Mouse (Mus musculus) MEL (cell line): ENCODE data around the gene Ess2. TPM values are rescaled to one million over a fixed set of nuclear protein-coding genes. Genes with fewer than 3 reads are reported as not detected.

Experiments used
- DNase-seq: peaks from one replicate; pipeline ENCODE4 v3.0.0; 2011; ENCODE audit warnings: low read depth, low spot score
- H3K27ac ChIP-seq: 2 replicates; pipeline ENCODE4 v1.5.1; 2012; ENCODE audit warnings: low read depth, mild to moderate bottlenecking, control low read depth, low read length, moderate library complexity; ENCODE audit not compliant: control insufficient read depth
- H3K27me3 ChIP-seq, 2 experiments: fragments of 150-350 bp in 1 of 2; sonication (generic) in 1 of 2; 2 replicates each; pipeline ENCODE4 v1.6.1; 2012; ENCODE audit warnings: low read length in 2 of 2, mild to moderate bottlenecking in 2 of 2, improper control_type of control experiment in 1 of 2, moderate library complexity in 1 of 2; ENCODE audit not compliant: insufficient read depth in 2 of 2, control insufficient read depth in 1 of 2
- H3K36me3 ChIP-seq, 2 experiments: 2 replicates each; pipeline ENCODE4 v1.6.1; 2012 to 2014; ENCODE audit warnings: low read length in 2 of 2, improper control_type of control experiment in 1 of 2, inconsistent platforms in 1 of 2, mild to moderate bottlenecking in 1 of 2; ENCODE audit not compliant: insufficient read depth in 2 of 2, control insufficient read depth in 1 of 2
- H3K4me1 ChIP-seq, 2 experiments: fragments of 150-350 bp in 1 of 2; sonication (generic) in 1 of 2; 2 replicates each; pipeline ENCODE4 v1.6.1; 2012; ENCODE audit warnings: low read length in 2 of 2, improper control_type of control experiment in 1 of 2, mild to moderate bottlenecking in 1 of 2; ENCODE audit not compliant: insufficient read depth in 2 of 2, control insufficient read depth in 1 of 2
- H3K4me3 ChIP-seq, 2 experiments: fragments of 150-350 bp in 1 of 2; sonication (generic) in 1 of 2; 2 replicates each; pipeline ENCODE4 v1.5.1; 2012; ENCODE audit warnings: low read depth in 2 of 2, low read length in 2 of 2, mild to moderate bottlenecking in 2 of 2, moderate library complexity in 2 of 2, control low read depth in 1 of 2, improper control_type of control experiment in 1 of 2; ENCODE audit not compliant: control insufficient read depth in 1 of 2, insufficient read depth in 1 of 2
- H3K79me2 ChIP-seq: 2 replicates; pipeline ENCODE4 v1.6.1; 2012; ENCODE audit warnings: mild to moderate bottlenecking, low read length, moderate library complexity; ENCODE audit not compliant: control insufficient read depth, poor library complexity, insufficient read depth
- H3K9ac ChIP-seq: 2 replicates; pipeline ENCODE4 v1.6.1; 2012; ENCODE audit warnings: low read depth, mild to moderate bottlenecking, control low read depth, low read length, moderate library complexity; ENCODE audit not compliant: control insufficient read depth, poor library complexity, severe bottlenecking
- H3K9me3 ChIP-seq: fragments of 150-350 bp; sonication (generic); replicated peaks from 2 replicates; pipeline ENCODE4 v1.6.1; 2012; ENCODE audit warnings: mild to moderate bottlenecking, low read length, improper control_type of control experiment, moderate library complexity; ENCODE audit not compliant: insufficient read depth
- BHLHE40 ChIP-seq: IDR thresholded peaks from 2 replicates; pipeline ENCODE4 v1.6.1; 2012; ENCODE audit warnings: low read depth, mild to moderate bottlenecking, inconsistent platforms, low read length, improper control_type of control experiment, borderline replicate concordance
- CHD1 ChIP-seq: IDR thresholded peaks from 2 replicates; pipeline ENCODE4 v1.6.1; 2012; ENCODE audit warnings: low read depth, mild to moderate bottlenecking, inconsistent platforms, low read length, improper control_type of control experiment
- CHD2 ChIP-seq: IDR thresholded peaks from 2 replicates; pipeline ENCODE4 v1.6.1; 2011; ENCODE audit warnings: low read length, improper control_type of control experiment
- CTCF ChIP-seq, 3 experiments: IDR thresholded peaks in 2 of 3; conservative IDR thresholded peaks in 1 of 3; 2 replicates each; pipeline ENCODE4 v1.5.1; 2011 to 2012; ENCODE audit warnings: low read length in 3 of 3, low read depth in 2 of 3, mild to moderate bottlenecking in 2 of 3, improper control_type of control experiment in 1 of 3, inconsistent platforms in 1 of 3, mixed read lengths in 1 of 3, moderate library complexity in 1 of 3; ENCODE audit not compliant: control insufficient read depth in 1 of 3, insufficient read depth in 1 of 3, poor library complexity in 1 of 3, severe bottlenecking in 1 of 3
- E2F4 ChIP-seq: IDR thresholded peaks from 2 replicates; pipeline ENCODE4 v1.6.1; 2011; ENCODE audit warnings: low read depth, low read length, improper control_type of control experiment, borderline replicate concordance
- ELF1 ChIP-seq: IDR thresholded peaks from 2 replicates; pipeline ENCODE4 v1.6.1; 2014; ENCODE audit warnings: low read depth, mild to moderate bottlenecking, inconsistent platforms, low read length, improper control_type of control experiment, moderate library complexity
- EP300 ChIP-seq, 2 experiments: IDR thresholded peaks; 2 replicates each; pipeline ENCODE4 v1.6.1; 2011; ENCODE audit warnings: improper control_type of control experiment in 2 of 2, low read length in 2 of 2, low read depth in 1 of 2, mild to moderate bottlenecking in 1 of 2
- ETS1 ChIP-seq: IDR thresholded peaks from 2 replicates; pipeline ENCODE4 v1.6.1; 2012; ENCODE audit warnings: low read depth, mild to moderate bottlenecking, inconsistent platforms, low read length, improper control_type of control experiment, moderate library complexity
- GATA1 ChIP-seq: IDR thresholded peaks from 2 replicates; pipeline ENCODE4 v1.6.1; 2011; ENCODE audit warnings: low read depth, low read length, improper control_type of control experiment
- HCFC1 ChIP-seq: IDR thresholded peaks from 2 replicates; pipeline ENCODE4 v1.6.1; 2012; ENCODE audit warnings: low read depth, mild to moderate bottlenecking, inconsistent platforms, low read length, improper control_type of control experiment, moderate library complexity
- JUND ChIP-seq: IDR thresholded peaks from 2 replicates; pipeline ENCODE4 v1.6.1; 2011; ENCODE audit warnings: low read depth, mild to moderate bottlenecking, improper control_type of control experiment, low read length
- KAT2A ChIP-seq: conservative IDR thresholded peaks from 2 replicates; pipeline ENCODE4 v1.6.1; 2012; ENCODE audit warnings: low read depth, low read length, improper control_type of control experiment, inconsistent platforms
- MAFK ChIP-seq: IDR thresholded peaks from 2 replicates; pipeline ENCODE4 v1.6.1; 2011; ENCODE audit warnings: low read depth, mild to moderate bottlenecking, low read length, improper control_type of control experiment, borderline replicate concordance
- MAX ChIP-seq: IDR thresholded peaks from 2 replicates; pipeline ENCODE4 v1.6.1; 2011; ENCODE audit warnings: low read length, improper control_type of control experiment
- MXI1 ChIP-seq: IDR thresholded peaks from 2 replicates; pipeline ENCODE4 v1.6.1; 2011; ENCODE audit warnings: mild to moderate bottlenecking, low read depth, low read length, improper control_type of control experiment
- MYB ChIP-seq: IDR thresholded peaks from 2 replicates; pipeline ENCODE4 v1.6.1; 2011; ENCODE audit warnings: mild to moderate bottlenecking, low read depth, low read length, improper control_type of control experiment
- MYC ChIP-seq: IDR thresholded peaks from 2 replicates; pipeline ENCODE4 v1.6.1; 2011; ENCODE audit warnings: low read depth, mild to moderate bottlenecking, low read length, improper control_type of control experiment, moderate library complexity
- NELFE ChIP-seq: IDR thresholded peaks from 2 replicates; pipeline ENCODE4 v1.6.1; 2011; ENCODE audit warnings: low read depth, low read length, improper control_type of control experiment
- NRF1 ChIP-seq: IDR thresholded peaks from 2 replicates; pipeline ENCODE4 v1.6.1; 2014; ENCODE audit warnings: low read depth, mild to moderate bottlenecking, inconsistent platforms, low read length, improper control_type of control experiment, moderate library complexity; ENCODE audit not compliant: poor library complexity, insufficient read depth, severe bottlenecking
- POLR2A ChIP-seq, 2 experiments: IDR thresholded peaks; 2 replicates each; pipeline ENCODE4 v1.6.1; 2011 to 2012; ENCODE audit warnings: low read length in 2 of 2, mild to moderate bottlenecking in 2 of 2, control low read depth in 1 of 2, improper control_type of control experiment in 1 of 2, low read depth in 1 of 2, moderate library complexity in 1 of 2; ENCODE audit not compliant: control insufficient read depth in 1 of 2, insufficient read depth in 1 of 2, poor library complexity in 1 of 2
- POLR2AphosphoS2 ChIP-seq: IDR thresholded peaks from 2 replicates; pipeline ENCODE4 v1.6.1; 2011; ENCODE audit warnings: low read length, improper control_type of control experiment
- POLR2AphosphoS5 ChIP-seq: IDR thresholded peaks from 2 replicates; pipeline ENCODE4 v1.6.1; 2012; ENCODE audit warnings: low read depth, borderline replicate concordance, mild to moderate bottlenecking, inconsistent platforms, low read length, moderate library complexity, mixed read lengths
- RAD21 ChIP-seq: IDR thresholded peaks from 2 replicates; pipeline ENCODE4 v1.6.1; 2011; ENCODE audit warnings: mild to moderate bottlenecking, low read depth, low read length, improper control_type of control experiment
- SIN3A ChIP-seq: IDR thresholded peaks from 2 replicates; pipeline ENCODE4 v1.6.1; 2012; ENCODE audit warnings: low read length, improper control_type of control experiment, inconsistent platforms
- TAL1 ChIP-seq: IDR thresholded peaks from 2 replicates; pipeline ENCODE4 v1.6.1; 2012; ENCODE audit warnings: mild to moderate bottlenecking, inconsistent platforms, low read length, moderate library complexity, mixed read lengths
- TBP ChIP-seq: IDR thresholded peaks from 2 replicates; pipeline ENCODE4 v1.8.0; 2011; ENCODE audit warnings: low read depth, low read length, improper control_type of control experiment
- TCF12 ChIP-seq: IDR thresholded peaks from 2 replicates; pipeline ENCODE4 v1.6.1; 2014; ENCODE audit warnings: low read depth, mild to moderate bottlenecking, inconsistent platforms, low read length, improper control_type of control experiment, moderate library complexity
- UBTF ChIP-seq: IDR thresholded peaks from 2 replicates; pipeline ENCODE4 v1.6.1; 2012; ENCODE audit warnings: low read depth, mild to moderate bottlenecking, inconsistent platforms, low read length, improper control_type of control experiment, moderate library complexity, borderline replicate concordance; ENCODE audit not compliant: insufficient read depth
- USF1 ChIP-seq: IDR thresholded peaks from 2 replicates; pipeline ENCODE4 v1.6.1; 2014; ENCODE audit warnings: low read depth, mild to moderate bottlenecking, inconsistent platforms, low read length, improper control_type of control experiment, moderate library complexity
- USF2 ChIP-seq, 2 experiments: IDR thresholded peaks; 2 replicates each; pipeline ENCODE4 v1.6.1; 2011 to 2012; ENCODE audit warnings: improper control_type of control experiment in 2 of 2, low read length in 2 of 2, borderline replicate concordance in 1 of 2, inconsistent platforms in 1 of 2, low read depth in 1 of 2, mild to moderate bottlenecking in 1 of 2; ENCODE audit not compliant: insufficient read depth in 1 of 2
- ZC3H11A ChIP-seq: IDR thresholded peaks from 2 replicates; pipeline ENCODE4 v1.6.1; 2012; ENCODE audit warnings: low read depth, mild to moderate bottlenecking, inconsistent platforms, low read length, improper control_type of control experiment
- ZKSCAN1 ChIP-seq: IDR thresholded peaks from 2 replicates; pipeline ENCODE4 v1.6.1; 2012; ENCODE audit warnings: low read depth, mild to moderate bottlenecking, inconsistent platforms, low read length, improper control_type of control experiment, moderate library complexity
- ZMIZ1 ChIP-seq: IDR thresholded peaks from 2 replicates; pipeline ENCODE4 v1.6.1; 2012; ENCODE audit warnings: low read depth, mild to moderate bottlenecking, inconsistent platforms, low read length, improper control_type of control experiment, moderate library complexity
- polyA plus RNA-seq, 2 experiments: library from polyadenylated mRNA; stranded (reverse) in 1 of 2; unstranded in 1 of 2; fragments of >175 nt in 1 of 2; fragments of >200 nt in 1 of 2; gene quantifications; 2 replicates each; pipeline versions ENCODE4 v1.2.1 to v1.2.4; 2012; ENCODE audit warnings: low replicate concordance in 2 of 2, low read depth in 1 of 2; ENCODE audit not compliant: insufficient read length in 2 of 2, insufficient read depth in 1 of 2, missing spikeins in 1 of 2
- total RNA-seq: library from RNA; depleted of rRNA; stranded (reverse); fragments of 300-350 nt; gene quantifications from 2 replicates; pipeline ENCODE4 v1.2.3, GENCODE M21; 2012

The Ess2 gene
- total and polyA plus RNA-seq, 3 experiments = 21.7 to 26.8 TPM; not detected in 1

DNA sequence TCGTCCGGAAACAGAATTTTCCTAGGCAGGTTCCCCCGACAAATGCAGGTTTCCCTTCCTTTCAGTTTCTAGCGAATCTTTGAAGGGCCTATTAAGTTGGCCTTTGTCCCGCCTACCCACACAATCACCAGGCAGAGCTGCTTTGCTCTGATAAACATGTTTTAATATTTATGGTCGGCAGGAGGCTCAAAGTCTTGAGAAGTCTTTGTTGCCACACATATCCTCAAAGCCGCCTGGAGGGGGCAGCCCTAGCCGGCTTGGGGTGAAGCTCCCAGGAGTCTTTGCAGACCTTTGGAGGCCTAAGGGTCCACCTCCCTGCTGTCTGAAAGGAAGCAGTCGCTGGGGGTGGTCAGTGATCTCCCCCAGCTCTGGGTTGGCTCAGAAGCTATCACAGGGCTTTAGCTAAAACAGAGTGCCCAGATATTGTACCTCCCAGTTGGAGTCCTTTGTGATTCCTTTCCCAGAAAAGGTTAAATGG, 17.5 kb upstream of the Ess2 start (continued):
- no peak for TF ChIP-seq USF2 (IDR thresholded peaks at IDR 0.05; ENCODE audit: borderline replicate concordance in 1 of 2, insufficient read depth in 1 of 2, low read depth in 1 of 2, low read length in 2 of 2)
- peak; percentile 37; the same call in 1 of the 2 replicates for TF ChIP-seq ETS1
- no peak for TF ChIP-seq UBTF
- TF ChIP-seq KAT2A = no peak
- peak; percentile 74 for TF ChIP-seq TAL1
- TF ChIP-seq NRF1 = no peak
- no peak for TF ChIP-seq BHLHE40
- TF ChIP-seq TBP = peak; percentile 69; the same call in 1 of the 2 replicates
- TF ChIP-seq ZC3H11A = peak; percentile 26; the same call in 1 of the 2 replicates
- TF ChIP-seq RAD21 = peak; percentile 58
- TF ChIP-seq SIN3A = peak; percentile 71; the same call in 1 of the 2 replicates
- TF ChIP-seq EP300 (IDR thresholded peaks at IDR 0.05; ENCODE audit: low read depth in 1 of 2, low read length in 2 of 2) = peak; percentile 9 to 24; a peak in 1 of 4 replicates
- peak; percentile 17; the same call in 1 of the 2 replicates for TF ChIP-seq MYC
- TF ChIP-seq JUND = no peak
- no peak for TF ChIP-seq MAX
- no peak for TF ChIP-seq CHD1
- peak; percentile 74 for TF ChIP-seq HCFC1
- TF ChIP-seq POLR2AphosphoS2 = no peak
- no peak for TF ChIP-seq MXI1
- no peak for TF ChIP-seq E2F4
- TF ChIP-seq, all 39 proteins: peak for 14

DNA sequence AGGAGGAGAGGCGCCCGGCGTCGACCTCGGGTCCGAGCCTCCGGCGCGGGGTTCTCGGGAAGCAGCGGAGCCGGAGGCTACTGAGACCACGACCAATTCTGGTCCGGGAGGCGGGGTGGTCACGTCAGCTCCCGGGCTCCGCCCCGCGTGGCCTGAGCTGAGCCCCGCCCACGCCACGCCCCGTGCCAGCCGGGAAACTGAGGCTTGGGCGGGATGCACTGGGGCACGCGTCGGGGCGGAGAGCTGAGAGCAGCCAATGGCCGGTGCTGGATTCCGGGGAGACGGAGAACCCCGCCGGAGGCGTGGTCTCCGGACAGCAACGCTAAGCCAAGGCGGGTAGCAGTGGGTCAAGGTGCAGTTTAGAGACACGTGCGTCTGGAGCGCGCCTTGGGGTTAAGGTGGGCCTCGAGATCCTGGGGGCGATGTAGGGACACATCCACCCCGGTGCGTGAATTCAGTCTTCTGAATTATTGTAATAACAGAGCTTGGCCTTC, 17.0 kb upstream of the Ess2 start, which contains the start of gene Slc25a1:
Gene Slc25a1, minus strand, starts transcription at position 133 of the 494 bp plus-strand sequence.
- Histone ChIP-seq H3K4me1 (peaks cover 6 to 20% of the 10 kb centered on the region in 2 experiments), H3K27ac (peak within 1 kb of the TSS; percentile 96), H3K9ac (peak within 1 kb of the TSS; percentile 86), H3K27me3 (no peaks in the 10 kb centered on the region), H3K9me3 (no peaks in the 10 kb centered on the region), H3K4me3 (peak within 1 kb of the TSS; percentile 71 to 80), H3K79me2 (peaks cover 9% of the 10 kb centered on the region), H3K36me3 (peaks cover 0 to 8% of the 10 kb centered on the region in 2 experiments; a peak in 2 of 4 replicates)
- peak; percentile 95 for DNase-seq
- no peak for TF ChIP-seq MYB
- TF ChIP-seq ELF1 = no peak
- TF ChIP-seq ZMIZ1 = peak; percentile 15; the same call in 1 of the 2 replicates
- no peak for TF ChIP-seq GATA1
- TF ChIP-seq EP300 (IDR thresholded peaks at IDR 0.05; ENCODE audit: low read depth in 1 of 2, low read length in 2 of 2) = no peak
- TF ChIP-seq ETS1 = no peak
- TF ChIP-seq MAFK = no peak
- TF ChIP-seq NELFE = peak; percentile 80
- TF ChIP-seq TCF12 = peak; percentile 18; the same call in 1 of the 2 replicates
- TF ChIP-seq BHLHE40 = peak; percentile 70
- TF ChIP-seq TBP = 0 out of 2 replicates have a peak, but pooled peaks have one; percentile 5
- TF ChIP-seq UBTF = 0 out of 2 replicates have a peak, but pooled peaks have one; percentile 36
- TF ChIP-seq POLR2A (IDR thresholded peaks at IDR 0.05; ENCODE audit: control insufficient read depth in 1 of 2, insufficient read depth in 1 of 2, low read depth in 1 of 2, low read length in 2 of 2, poor library complexity in 1 of 2) = peak; percentile 14 to 94
- TF ChIP-seq JUND = no peak
- TF ChIP-seq USF1 = peak; percentile 63
- no peak for TF ChIP-seq CTCF (IDR thresholded peaks at IDR 0.05 in 2 of 3, conservative IDR thresholded peaks at IDR 0.05 in 1 of 3; ENCODE audit: control insufficient read depth in 1 of 3, insufficient read depth in 1 of 3, low read depth in 2 of 3, low read length in 3 of 3, poor library complexity in 1 of 3, severe bottlenecking in 1 of 3)
- peak; percentile 80; the same call in 1 of the 2 replicates for TF ChIP-seq CHD1
- peak; percentile 38; the same call in 1 of the 2 replicates for TF ChIP-seq E2F4
- no peak for TF ChIP-seq ZKSCAN1
- no peak for TF ChIP-seq USF2 (IDR thresholded peaks at IDR 0.05; ENCODE audit: borderline replicate concordance in 1 of 2, insufficient read depth in 1 of 2, low read depth in 1 of 2, low read length in 2 of 2)
- no peak for TF ChIP-seq CHD2
- TF ChIP-seq POLR2AphosphoS5 = no peak
